Mouse (Mus musculus) neural tube, embryonic 12.5 days (tissue): ENCODE results near the gene Wasf3. TPM values are rescaled to one million over a fixed set of nuclear protein-coding genes. Genes with fewer than 3 reads are reported as not detected.

Experiments
- polyA plus RNA-seq: library from polyadenylated mRNA; unstranded; fragments of >200 nt; fragmentation: Nextera tagmentation; extraction: Ambion mirVana; gene quantifications from 2 replicates; pipeline ENCODE4 v1.2.1, GENCODE M21; 2016

Gene Wasf3
- polyA plus RNA-seq, 1 experiment from 2014 or later, result 10.9 TPM

Other genes starting within 250 kb of the Wasf3 start
- gene Gm5565, start 224.4 kb upstream of the Wasf3 start, polyA plus RNA-seq, result not detected in 2 replicates
- gene Gm6309, start 214.3 kb upstream of the Wasf3 start, polyA plus RNA-seq, result not detected in 2 replicates
- gene 1700001J03Rik, start 199.7 kb upstream of the Wasf3 start, polyA plus RNA-seq, result not detected in 2 replicates
- gene Rnf6, start 163.4 kb upstream of the Wasf3 start, polyA plus RNA-seq, result 26.5 and 26.6 TPM in 2 replicates
- gene Cdk8, start 153.8 kb upstream of the Wasf3 start, polyA plus RNA-seq, result 31.3 and 31.8 TPM in 2 replicates
- gene Gm6408, start 97.0 kb downstream of the Wasf3 start, polyA plus RNA-seq, result not detected in 2 replicates
- not detected in 2 replicates for gene Gm6370, start 106.4 kb downstream of the Wasf3 start, polyA plus RNA-seq
- gene 4930449I24Rik, start 117.4 kb downstream of the Wasf3 start, polyA plus RNA-seq, result not detected in 2 replicates
- gene Gm3402, start 129.1 kb downstream of the Wasf3 start, polyA plus RNA-seq, result not detected in 2 replicates
- gene Gm3404, start 140.8 kb downstream of the Wasf3 start, polyA plus RNA-seq, result not detected in 2 replicates
- not detected in 2 replicates for gene Gm3409, start 152.7 kb downstream of the Wasf3 start, polyA plus RNA-seq
- gene Gm3415, start 171.2 kb downstream of the Wasf3 start, polyA plus RNA-seq, result not detected in 2 replicates
- gene Gpr12, start 200.3 kb downstream of the Wasf3 start, polyA plus RNA-seq, result 3.5 and 4.0 TPM in 2 replicates